Mouse (Mus musculus) embryonic fibroblast, embryonic 13.5 days (primary cell): ENCODE data around the gene Kdelc2. TPM values are rescaled to one million over a fixed set of nuclear protein-coding genes. Genes with fewer than 3 reads are reported as not detected.

Source experiments
- H3K27ac ChIP-seq: 2 replicates; pipeline ENCODE4 v1.5.1; 2012; ENCODE audit warnings: low read length, control low read depth, inconsistent platforms; ENCODE audit not compliant: insufficient read depth
- H3K4me1 ChIP-seq: 2 replicates; pipeline ENCODE4 v1.6.1; 2011; ENCODE audit warnings: low read length; ENCODE audit not compliant: control insufficient read depth, insufficient read depth
- H3K4me3 ChIP-seq: 2 replicates; pipeline ENCODE4 v1.5.1; 2011; ENCODE audit warnings: mild to moderate bottlenecking, control low read depth, low read length; ENCODE audit not compliant: insufficient read depth
- CTCF ChIP-seq: IDR thresholded peaks from 2 replicates; pipeline ENCODE4 v1.5.1; 2011; ENCODE audit warnings: mild to moderate bottlenecking, control low read depth, low read length, moderate library complexity, borderline replicate concordance; ENCODE audit not compliant: insufficient read depth
- POLR2A ChIP-seq: IDR thresholded peaks from 2 replicates; pipeline ENCODE4 v1.6.1; 2011; ENCODE audit warnings: low read depth, mild to moderate bottlenecking, control low read depth, low read length, moderate library complexity
- polyA plus RNA-seq: library from polyadenylated mRNA; stranded (reverse); fragments of >200 nt; gene quantifications from 2 replicates; pipeline ENCODE4 v1.2.4, GENCODE M21; 2011; ENCODE audit warnings: low read depth; ENCODE audit not compliant: missing spikeins, insufficient read length

Gene Kdelc2
- polyA plus RNA-seq, 1 experiment, result 51.7 TPM

- no peaks in the 10 kb centered on the region for H3K4me1 ChIP-seq
- H3K4me3 ChIP-seq, result no peak overlapping the region
- no peak overlapping the region for H3K27ac ChIP-seq
- TF ChIP-seq CTCF (no peak), POLR2A (no peak)
Observed at GRCm38 (mm10) chr9:53427638-53428037, 43.8 kb downstream of the Kdelc2 start.

GRCm38 (mm10) chr9:53435830-53436570, 52.2 kb downstream of the Kdelc2 start:
- Histone ChIP-seq H3K4me3 (no peak overlapping the region), H3K27ac (no peak overlapping the region), H3K4me1 (no peaks in the 10 kb centered on the region)
- TF ChIP-seq POLR2A (no peak), CTCF (no peak)

- H3K4me3 ChIP-seq, result no peak overlapping the region
- TF ChIP-seq POLR2A (no peak), CTCF (no peak)
- H3K27ac ChIP-seq, result no peak overlapping the region
- no peaks in the 10 kb centered on the region for H3K4me1 ChIP-seq
Observed at GRCm38 (mm10) chr9:53450609-53451008, 66.8 kb downstream of the Kdelc2 start.

Other genes with a start within 250 kb of the Kdelc2 start
- gene Ddx10, start 136.0 kb upstream of the Kdelc2 start, polyA plus RNA-seq, result 21.1 and 22.9 TPM in 2 replicates
- gene Exph5, start 82.4 kb upstream of the Kdelc2 start, polyA plus RNA-seq, result not detected in 2 replicates
- gene 4930550C14Rik, start 18.3 kb downstream of the Kdelc2 start, polyA plus RNA-seq, result 1.2 and 2.1 TPM in 2 replicates
- gene Atm, start 152.7 kb downstream of the Kdelc2 start, polyA plus RNA-seq, result 19.3 and 19.9 TPM in 2 replicates
- 24.1 and 27.7 TPM in 2 replicates for gene Npat, start 153.0 kb downstream of the Kdelc2 start, polyA plus RNA-seq
- gene Acat1, start 226.4 kb downstream of the Kdelc2 start, polyA plus RNA-seq, result 46.7 and 75.9 TPM in 2 replicates